Mouse (Mus musculus) MEL (cell line): Measurements from ENCODE around the gene Pin1. TPM values are rescaled to one million over a fixed set of nuclear protein-coding genes. Genes with fewer than 3 reads are reported as not detected.

Source experiments
- DNase-seq: peaks from one replicate; pipeline ENCODE4 v3.0.0; 2011; ENCODE audit warnings: low read depth, low spot score
- H3K27ac ChIP-seq: 2 replicates; pipeline ENCODE4 v1.5.1; 2012; ENCODE audit warnings: low read depth, mild to moderate bottlenecking, control low read depth, low read length, moderate library complexity; ENCODE audit not compliant: control insufficient read depth
- H3K27me3 ChIP-seq, 2 experiments: fragments of 150-350 bp in 1 of 2; sonication (generic) in 1 of 2; 2 replicates each; pipeline ENCODE4 v1.6.1; 2012; ENCODE audit warnings: low read length in 2 of 2, mild to moderate bottlenecking in 2 of 2, improper control_type of control experiment in 1 of 2, moderate library complexity in 1 of 2; ENCODE audit not compliant: insufficient read depth in 2 of 2, control insufficient read depth in 1 of 2
- H3K36me3 ChIP-seq, 2 experiments: 2 replicates each; pipeline ENCODE4 v1.6.1; 2012 to 2014; ENCODE audit warnings: low read length in 2 of 2, improper control_type of control experiment in 1 of 2, inconsistent platforms in 1 of 2, mild to moderate bottlenecking in 1 of 2; ENCODE audit not compliant: insufficient read depth in 2 of 2, control insufficient read depth in 1 of 2
- H3K4me1 ChIP-seq, 2 experiments: fragments of 150-350 bp in 1 of 2; sonication (generic) in 1 of 2; 2 replicates each; pipeline ENCODE4 v1.6.1; 2012; ENCODE audit warnings: low read length in 2 of 2, improper control_type of control experiment in 1 of 2, mild to moderate bottlenecking in 1 of 2; ENCODE audit not compliant: insufficient read depth in 2 of 2, control insufficient read depth in 1 of 2
- H3K4me3 ChIP-seq, 2 experiments: fragments of 150-350 bp in 1 of 2; sonication (generic) in 1 of 2; 2 replicates each; pipeline ENCODE4 v1.5.1; 2012; ENCODE audit warnings: low read depth in 2 of 2, low read length in 2 of 2, mild to moderate bottlenecking in 2 of 2, moderate library complexity in 2 of 2, control low read depth in 1 of 2, improper control_type of control experiment in 1 of 2; ENCODE audit not compliant: control insufficient read depth in 1 of 2, insufficient read depth in 1 of 2
- H3K79me2 ChIP-seq: 2 replicates; pipeline ENCODE4 v1.6.1; 2012; ENCODE audit warnings: mild to moderate bottlenecking, low read length, moderate library complexity; ENCODE audit not compliant: control insufficient read depth, poor library complexity, insufficient read depth
- H3K9ac ChIP-seq: 2 replicates; pipeline ENCODE4 v1.6.1; 2012; ENCODE audit warnings: low read depth, mild to moderate bottlenecking, control low read depth, low read length, moderate library complexity; ENCODE audit not compliant: control insufficient read depth, poor library complexity, severe bottlenecking
- H3K9me3 ChIP-seq: fragments of 150-350 bp; sonication (generic); replicated peaks from 2 replicates; pipeline ENCODE4 v1.6.1; 2012; ENCODE audit warnings: mild to moderate bottlenecking, low read length, improper control_type of control experiment, moderate library complexity; ENCODE audit not compliant: insufficient read depth
- BHLHE40 ChIP-seq: IDR thresholded peaks from 2 replicates; pipeline ENCODE4 v1.6.1; 2012; ENCODE audit warnings: low read depth, mild to moderate bottlenecking, inconsistent platforms, low read length, improper control_type of control experiment, borderline replicate concordance
- CHD2 ChIP-seq: IDR thresholded peaks from 2 replicates; pipeline ENCODE4 v1.6.1; 2011; ENCODE audit warnings: low read length, improper control_type of control experiment
- CTCF ChIP-seq, 3 experiments: IDR thresholded peaks in 2 of 3; conservative IDR thresholded peaks in 1 of 3; 2 replicates each; pipeline ENCODE4 v1.5.1; 2011 to 2012; ENCODE audit warnings: low read length in 3 of 3, low read depth in 2 of 3, mild to moderate bottlenecking in 2 of 3, improper control_type of control experiment in 1 of 3, inconsistent platforms in 1 of 3, mixed read lengths in 1 of 3, moderate library complexity in 1 of 3; ENCODE audit not compliant: control insufficient read depth in 1 of 3, insufficient read depth in 1 of 3, poor library complexity in 1 of 3, severe bottlenecking in 1 of 3
- E2F4 ChIP-seq: IDR thresholded peaks from 2 replicates; pipeline ENCODE4 v1.6.1; 2011; ENCODE audit warnings: low read depth, low read length, improper control_type of control experiment, borderline replicate concordance
- ELF1 ChIP-seq: IDR thresholded peaks from 2 replicates; pipeline ENCODE4 v1.6.1; 2014; ENCODE audit warnings: low read depth, mild to moderate bottlenecking, inconsistent platforms, low read length, improper control_type of control experiment, moderate library complexity
- EP300 ChIP-seq, 2 experiments: IDR thresholded peaks; 2 replicates each; pipeline ENCODE4 v1.6.1; 2011; ENCODE audit warnings: improper control_type of control experiment in 2 of 2, low read length in 2 of 2, low read depth in 1 of 2, mild to moderate bottlenecking in 1 of 2
- GABPA ChIP-seq: IDR thresholded peaks from 2 replicates; pipeline ENCODE4 v1.6.1; 2012; ENCODE audit warnings: low read depth, mild to moderate bottlenecking, inconsistent platforms, low read length, improper control_type of control experiment, moderate library complexity
- HCFC1 ChIP-seq: IDR thresholded peaks from 2 replicates; pipeline ENCODE4 v1.6.1; 2012; ENCODE audit warnings: low read depth, mild to moderate bottlenecking, inconsistent platforms, low read length, improper control_type of control experiment, moderate library complexity
- JUND ChIP-seq: IDR thresholded peaks from 2 replicates; pipeline ENCODE4 v1.6.1; 2011; ENCODE audit warnings: low read depth, mild to moderate bottlenecking, improper control_type of control experiment, low read length
- KAT2A ChIP-seq: conservative IDR thresholded peaks from 2 replicates; pipeline ENCODE4 v1.6.1; 2012; ENCODE audit warnings: low read depth, low read length, improper control_type of control experiment, inconsistent platforms
- MAZ ChIP-seq: IDR thresholded peaks from 2 replicates; pipeline ENCODE4 v1.6.1; 2012; ENCODE audit warnings: low read depth, mild to moderate bottlenecking, inconsistent platforms, low read length, improper control_type of control experiment
- MEF2A ChIP-seq: IDR thresholded peaks from 2 replicates; pipeline ENCODE4 v1.6.1; 2014; ENCODE audit warnings: low read depth, mild to moderate bottlenecking, inconsistent platforms, low read length, improper control_type of control experiment; ENCODE audit not compliant: poor library complexity, insufficient replicate concordance, severe bottlenecking; ENCODE audit errors: extremely low read depth
- MXI1 ChIP-seq: IDR thresholded peaks from 2 replicates; pipeline ENCODE4 v1.6.1; 2011; ENCODE audit warnings: mild to moderate bottlenecking, low read depth, low read length, improper control_type of control experiment
- MYB ChIP-seq: IDR thresholded peaks from 2 replicates; pipeline ENCODE4 v1.6.1; 2011; ENCODE audit warnings: mild to moderate bottlenecking, low read depth, low read length, improper control_type of control experiment
- POLR2A ChIP-seq, 2 experiments: IDR thresholded peaks; 2 replicates each; pipeline ENCODE4 v1.6.1; 2011 to 2012; ENCODE audit warnings: low read length in 2 of 2, mild to moderate bottlenecking in 2 of 2, control low read depth in 1 of 2, improper control_type of control experiment in 1 of 2, low read depth in 1 of 2, moderate library complexity in 1 of 2; ENCODE audit not compliant: control insufficient read depth in 1 of 2, insufficient read depth in 1 of 2, poor library complexity in 1 of 2
- POLR2AphosphoS5 ChIP-seq: IDR thresholded peaks from 2 replicates; pipeline ENCODE4 v1.6.1; 2012; ENCODE audit warnings: low read depth, borderline replicate concordance, mild to moderate bottlenecking, inconsistent platforms, low read length, moderate library complexity, mixed read lengths
- RAD21 ChIP-seq: IDR thresholded peaks from 2 replicates; pipeline ENCODE4 v1.6.1; 2011; ENCODE audit warnings: mild to moderate bottlenecking, low read depth, low read length, improper control_type of control experiment
- SMC3 ChIP-seq: IDR thresholded peaks from 2 replicates; pipeline ENCODE4 v1.6.1; 2011; ENCODE audit warnings: low read depth, low read length, improper control_type of control experiment
- TAL1 ChIP-seq: IDR thresholded peaks from 2 replicates; pipeline ENCODE4 v1.6.1; 2012; ENCODE audit warnings: mild to moderate bottlenecking, inconsistent platforms, low read length, moderate library complexity, mixed read lengths
- USF1 ChIP-seq: IDR thresholded peaks from 2 replicates; pipeline ENCODE4 v1.6.1; 2014; ENCODE audit warnings: low read depth, mild to moderate bottlenecking, inconsistent platforms, low read length, improper control_type of control experiment, moderate library complexity
- USF2 ChIP-seq, 2 experiments: IDR thresholded peaks; 2 replicates each; pipeline ENCODE4 v1.6.1; 2011 to 2012; ENCODE audit warnings: improper control_type of control experiment in 2 of 2, low read length in 2 of 2, borderline replicate concordance in 1 of 2, inconsistent platforms in 1 of 2, low read depth in 1 of 2, mild to moderate bottlenecking in 1 of 2; ENCODE audit not compliant: insufficient read depth in 1 of 2
- ZC3H11A ChIP-seq: IDR thresholded peaks from 2 replicates; pipeline ENCODE4 v1.6.1; 2012; ENCODE audit warnings: low read depth, mild to moderate bottlenecking, inconsistent platforms, low read length, improper control_type of control experiment
- ZKSCAN1 ChIP-seq: IDR thresholded peaks from 2 replicates; pipeline ENCODE4 v1.6.1; 2012; ENCODE audit warnings: low read depth, mild to moderate bottlenecking, inconsistent platforms, low read length, improper control_type of control experiment, moderate library complexity
- ZMIZ1 ChIP-seq: IDR thresholded peaks from 2 replicates; pipeline ENCODE4 v1.6.1; 2012; ENCODE audit warnings: low read depth, mild to moderate bottlenecking, inconsistent platforms, low read length, improper control_type of control experiment, moderate library complexity
- ZNF384 ChIP-seq: IDR thresholded peaks from 2 replicates; pipeline ENCODE4 v1.6.1; 2012; ENCODE audit warnings: low read depth, mild to moderate bottlenecking, inconsistent platforms, low read length, improper control_type of control experiment
- polyA plus RNA-seq, 2 experiments: library from polyadenylated mRNA; stranded (reverse) in 1 of 2; unstranded in 1 of 2; fragments of >175 nt in 1 of 2; fragments of >200 nt in 1 of 2; gene quantifications; 2 replicates each; pipeline versions ENCODE4 v1.2.1 to v1.2.4; 2012; ENCODE audit warnings: low replicate concordance in 2 of 2, low read depth in 1 of 2; ENCODE audit not compliant: insufficient read length in 2 of 2, insufficient read depth in 1 of 2, missing spikeins in 1 of 2
- total RNA-seq: library from RNA; depleted of rRNA; stranded (reverse); fragments of 300-350 nt; gene quantifications from 2 replicates; pipeline ENCODE4 v1.2.3, GENCODE M21; 2012

Gene Pin1
- total and polyA plus RNA-seq, 3 experiments, result 136 to 202 (median 201) TPM

DNA sequence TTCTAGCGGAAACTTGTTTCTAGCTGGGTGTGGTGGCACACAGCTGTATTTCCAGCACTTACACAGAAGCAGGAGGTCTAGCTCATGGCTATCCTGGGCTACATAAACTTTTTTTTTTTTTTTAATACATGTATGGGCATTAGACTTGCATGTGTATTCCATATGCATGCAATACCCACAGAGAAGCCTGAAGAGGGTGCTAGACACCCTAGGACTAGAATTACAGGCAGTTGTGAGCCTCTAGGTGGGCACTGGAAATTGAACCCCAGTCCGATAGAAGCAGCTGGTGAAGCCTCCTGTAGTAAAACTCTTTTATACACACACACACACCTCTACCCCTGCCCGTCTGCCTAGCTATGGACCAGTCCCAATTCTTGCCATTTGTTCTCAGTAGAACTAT is 2.0 kb downstream of the Pin1 start:
- Histone ChIP-seq H3K4me3 (no peak overlapping the region; a peak in 1 of 4 replicates), H3K79me2 (peaks cover 66% of the 10 kb centered on the region), H3K9ac (no peak overlapping the region; the same call in 1 of the 2 replicates), H3K4me1 (peaks cover 15 to 27% of the 10 kb centered on the region in 2 experiments), H3K27ac (no peak overlapping the region), H3K9me3 (no peaks in the 10 kb centered on the region), H3K27me3 (no peaks in the 10 kb centered on the region), H3K36me3 (peaks cover 37 to 40% of the 10 kb centered on the region in 2 experiments)
- TF ChIP-seq CTCF (IDR thresholded peaks at IDR 0.05 in 2 of 3, conservative IDR thresholded peaks at IDR 0.05 in 1 of 3; ENCODE audit: control insufficient read depth in 1 of 3, insufficient read depth in 1 of 3, low read depth in 2 of 3, low read length in 3 of 3, poor library complexity in 1 of 3, severe bottlenecking in 1 of 3) (peak in 1 of 3 experiments; percentile 55; a peak in 2 of 6 replicates), ZC3H11A (no peak), GABPA (no peak), EP300 (IDR thresholded peaks at IDR 0.05; ENCODE audit: low read depth in 1 of 2, low read length in 2 of 2) (no peak)
- DNase-seq, result peak; percentile 67

GRCm38 (mm10) chr9:20657546-20657945 is 5.7 kb downstream of the Pin1 start:
- H3K4me3 ChIP-seq, result no peak overlapping the region
- TF ChIP-seq POLR2AphosphoS5, result no peak
- no peak for TF ChIP-seq E2F4
- TF ChIP-seq POLR2A (IDR thresholded peaks at IDR 0.05; ENCODE audit: control insufficient read depth in 1 of 2, insufficient read depth in 1 of 2, low read depth in 1 of 2, low read length in 2 of 2, poor library complexity in 1 of 2), result 0 out of 4 replicates have a peak, but pooled peaks of 1 of the 2 experiments have one; percentile 16
- TF ChIP-seq, all 39 proteins: peak for 1
- DNase-seq, result no peak
- H3K27ac ChIP-seq, result no peak overlapping the region
- peaks cover 64% of the 10 kb centered on the region for H3K79me2 ChIP-seq
- H3K27me3 ChIP-seq, result no peaks in the 10 kb centered on the region
- H3K36me3 ChIP-seq, result peaks cover 25 to 54% of the 10 kb centered on the region in 2 experiments
- no peaks in the 10 kb centered on the region for H3K9me3 ChIP-seq
- peaks cover 6 to 17% of the 10 kb centered on the region in 2 experiments for H3K4me1 ChIP-seq
- H3K9ac ChIP-seq, result no peak overlapping the region

GRCm38 (mm10) chr9:20662325-20662724 is 10.4 kb downstream of the Pin1 start:
- Histone ChIP-seq H3K4me3 (no peak overlapping the region), H3K4me1 (peaks cover 5 to 22% of the 10 kb centered on the region in 2 experiments), H3K9ac (no peak overlapping the region), H3K27ac (no peak overlapping the region), H3K9me3 (no peaks in the 10 kb centered on the region), H3K36me3 (peaks cover 18 to 32% of the 10 kb centered on the region in 2 experiments), H3K79me2 (peaks cover 17% of the 10 kb centered on the region; the same call in 1 of the 2 replicates), H3K27me3 (no peaks in the 10 kb centered on the region)
- DNase-seq, result peak; percentile 86
- no peak for TF ChIP-seq HCFC1
- peak; percentile 83 for TF ChIP-seq SMC3
- peak; percentile 53; the same call in 1 of the 2 replicates for TF ChIP-seq ZC3H11A
- no peak for TF ChIP-seq BHLHE40
- TF ChIP-seq USF1, result no peak
- no peak for TF ChIP-seq GABPA
- no peak for TF ChIP-seq MEF2A
- no peak for TF ChIP-seq JUND
- TF ChIP-seq MYB, result no peak
- TF ChIP-seq MAZ, result no peak
- no peak for TF ChIP-seq CHD2
- peak; percentile 48 for TF ChIP-seq ZNF384
- no peak for TF ChIP-seq ZKSCAN1
- no peak for TF ChIP-seq USF2 (IDR thresholded peaks at IDR 0.05; ENCODE audit: borderline replicate concordance in 1 of 2, insufficient read depth in 1 of 2, low read depth in 1 of 2, low read length in 2 of 2)
- no peak for TF ChIP-seq TAL1
- no peak for TF ChIP-seq MXI1
- peak in 2 of 3 experiments; percentile 94 to 99; a peak in 4 of 6 replicates for TF ChIP-seq CTCF (IDR thresholded peaks at IDR 0.05 in 2 of 3, conservative IDR thresholded peaks at IDR 0.05 in 1 of 3; ENCODE audit: control insufficient read depth in 1 of 3, insufficient read depth in 1 of 3, low read depth in 2 of 3, low read length in 3 of 3, poor library complexity in 1 of 3, severe bottlenecking in 1 of 3)
- TF ChIP-seq ZMIZ1, result no peak
- TF ChIP-seq KAT2A, result no peak
- TF ChIP-seq ELF1, result peak; percentile 50; the same call in 1 of the 2 replicates
- peak; percentile 66 for TF ChIP-seq RAD21
